Mouse (Mus musculus) layer of hippocampus, adult 2 months (tissue): ENCODE data around the gene 9530053A07Rik. TPM values are rescaled to one million over a fixed set of nuclear protein-coding genes. Genes with fewer than 3 reads are reported as not detected.

Source experiments
- DNase-seq, 2 experiments: peaks; one replicate each; pipeline ENCODE4 v3.0.0; 2022; ENCODE audit warnings: low spot score in 2 of 2
- H3K27ac ChIP-seq: fragments of 200-600 bp; 2 replicates; pipeline ENCODE4 v1.8.1; 2022
- H3K4me3 ChIP-seq: fragments of 200-600 bp; 2 replicates; pipeline ENCODE4 v1.8.1; 2022; ENCODE audit warnings: mild to moderate bottlenecking
- CTCF ChIP-seq: fragments of 200-600 bp; conservative IDR thresholded peaks from 2 replicates; pipeline ENCODE4 v1.8.1; 2022; ENCODE audit warnings: antibody characterized with exemption, mild to moderate bottlenecking, moderate library complexity
- total RNA-seq, 2 experiments: library from RNA; stranded (reverse); gene quantifications; 2 replicates each; pipeline ENCODE4 v1.2.3; 2021

Gene 9530053A07Rik
- total RNA-seq, 2 experiments from 2014 or later = 0.05 TPM; not detected in 1

DNA sequence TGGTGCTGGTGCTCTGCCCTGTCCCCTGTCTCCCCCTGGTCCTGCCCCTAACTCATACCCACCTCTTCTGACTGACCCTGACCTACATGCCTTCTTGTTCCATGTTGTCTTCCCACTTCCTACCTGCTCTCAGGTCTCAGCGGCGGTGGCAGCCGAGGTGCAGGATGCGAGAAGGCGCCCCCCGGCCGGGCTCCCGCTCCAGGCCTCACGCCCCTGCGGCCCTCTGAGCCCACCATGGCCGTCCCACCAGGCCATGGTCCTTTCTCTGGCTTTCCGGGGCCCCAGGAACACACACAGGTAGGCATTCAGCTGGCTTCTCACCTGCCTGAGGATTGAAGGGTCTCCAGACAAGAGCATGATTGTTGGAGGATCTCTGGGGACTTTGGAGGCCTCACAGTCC is 52.1 kb downstream of the 9530053A07Rik start:
- DNase-seq = no peak
- no peak overlapping the region for H3K4me3 ChIP-seq
- H3K27ac ChIP-seq = no peak overlapping the region
- no peak for TF ChIP-seq CTCF

DNA sequence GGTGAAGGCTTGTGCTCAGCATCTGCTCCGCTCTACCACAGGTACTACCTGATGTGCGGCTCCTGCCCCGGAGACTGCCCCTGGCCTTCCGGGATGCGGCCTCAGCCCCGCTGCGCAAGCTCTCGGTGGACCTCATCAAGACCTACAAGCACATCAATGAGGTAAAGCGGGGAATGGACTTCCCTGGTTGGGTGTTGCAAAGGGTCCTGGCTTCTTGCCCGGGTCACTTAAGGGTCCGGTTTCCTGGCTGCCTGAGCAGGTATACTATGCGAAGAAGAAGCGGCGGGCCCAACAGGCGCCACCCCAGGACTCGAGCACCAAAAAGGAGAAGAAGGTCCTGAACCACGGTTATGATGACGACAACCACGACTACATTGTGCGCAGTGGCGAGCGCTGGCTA is 53.1 kb downstream of the 9530053A07Rik start:
- Histone ChIP-seq H3K4me3 (no peak overlapping the region), H3K27ac (no peak overlapping the region)
- TF ChIP-seq CTCF = no peak
- DNase-seq = no peak

DNA sequence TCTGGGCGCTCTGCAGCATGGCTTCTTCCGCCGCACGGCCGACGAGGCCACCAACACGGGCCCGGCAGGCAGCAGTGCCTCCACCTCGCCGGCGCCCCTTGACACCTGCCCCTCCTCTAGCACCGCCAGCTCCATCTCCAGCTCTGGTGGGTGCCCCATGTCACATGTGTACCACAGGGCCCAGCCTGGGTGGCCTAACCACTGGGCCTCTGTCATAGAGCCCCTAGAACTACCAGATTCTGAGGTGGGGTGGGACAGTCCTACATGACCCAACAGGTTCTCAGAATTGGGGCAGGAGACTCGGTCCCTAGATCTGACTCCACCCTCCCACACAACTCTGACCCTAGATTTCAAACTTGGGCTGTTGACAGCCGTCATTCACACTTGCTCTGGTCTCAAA is 56.6 kb downstream of the 9530053A07Rik start:
- DNase-seq = no peak
- no peak overlapping the region for H3K27ac ChIP-seq
- no peak overlapping the region for H3K4me3 ChIP-seq
- TF ChIP-seq CTCF = no peak

DNA sequence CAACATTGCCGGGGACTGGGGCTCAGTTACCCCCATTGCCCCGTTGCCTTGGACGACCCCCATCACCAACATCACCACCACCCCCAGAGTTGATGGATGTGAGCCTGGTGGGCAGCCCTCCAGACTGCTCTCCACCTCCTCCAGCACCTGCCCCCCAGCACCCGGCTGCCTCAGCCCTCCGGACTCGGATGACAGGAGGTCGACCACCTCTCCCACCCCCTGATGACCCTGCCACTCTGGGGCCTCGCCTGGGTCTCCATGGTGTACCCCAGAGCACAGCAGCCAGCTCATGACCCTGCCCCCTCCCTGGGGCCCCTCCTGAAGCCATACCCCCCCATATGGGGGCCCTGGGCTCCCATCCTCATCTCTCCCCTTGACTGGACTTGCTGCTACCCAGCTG is 57.4 kb downstream of the 9530053A07Rik start:
- H3K4me3 ChIP-seq = no peak overlapping the region
- DNase-seq = no peak
- no peak for TF ChIP-seq CTCF
- no peak overlapping the region for H3K27ac ChIP-seq

DNA sequence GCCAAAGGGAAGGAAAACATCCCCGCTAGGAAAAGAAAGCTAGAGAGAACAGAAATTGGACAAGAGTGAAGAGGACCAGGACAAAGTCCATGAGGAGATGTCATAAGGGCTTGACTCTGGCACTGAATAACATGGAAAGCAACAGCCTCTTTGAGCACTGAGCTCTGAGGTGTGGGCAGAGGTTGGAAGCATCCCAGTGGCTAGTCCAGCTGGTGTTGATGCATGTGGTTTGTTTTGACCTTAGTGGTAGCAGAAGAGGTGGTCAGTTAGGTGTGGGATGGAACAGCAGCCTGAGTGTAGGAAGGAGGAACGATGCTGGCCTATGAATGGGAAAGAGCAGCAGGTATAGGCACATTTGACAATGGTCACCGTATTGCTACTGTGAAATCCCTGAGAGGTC is 62.2 kb downstream of the 9530053A07Rik start:
- no peak for DNase-seq
- H3K4me3 ChIP-seq = no peak overlapping the region
- no peak overlapping the region for H3K27ac ChIP-seq
- no peak for TF ChIP-seq CTCF

DNA sequence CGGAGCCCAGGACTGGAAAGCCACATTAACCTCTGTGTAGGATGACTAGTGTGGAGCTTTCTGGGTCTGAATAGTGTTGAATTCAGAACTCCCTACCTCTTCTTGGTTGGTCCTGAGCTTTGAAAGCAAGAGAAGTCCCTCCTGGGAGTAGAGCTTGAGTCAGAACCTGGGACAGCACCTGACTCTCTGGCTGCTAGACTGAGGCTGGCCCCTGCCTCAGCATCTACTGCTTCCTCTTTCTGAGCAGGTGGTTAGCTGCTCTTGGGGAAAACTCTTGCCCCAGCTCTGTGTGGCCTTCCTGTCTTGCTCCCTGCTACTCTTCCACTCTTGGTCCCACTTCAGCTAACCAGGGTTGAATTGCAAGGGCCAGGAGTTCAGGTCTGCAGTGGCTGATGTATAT is 62.6 kb downstream of the 9530053A07Rik start:
- Histone ChIP-seq H3K27ac (no peak overlapping the region), H3K4me3 (no peak overlapping the region)
- no peak for TF ChIP-seq CTCF
- DNase-seq = no peak

DNA sequence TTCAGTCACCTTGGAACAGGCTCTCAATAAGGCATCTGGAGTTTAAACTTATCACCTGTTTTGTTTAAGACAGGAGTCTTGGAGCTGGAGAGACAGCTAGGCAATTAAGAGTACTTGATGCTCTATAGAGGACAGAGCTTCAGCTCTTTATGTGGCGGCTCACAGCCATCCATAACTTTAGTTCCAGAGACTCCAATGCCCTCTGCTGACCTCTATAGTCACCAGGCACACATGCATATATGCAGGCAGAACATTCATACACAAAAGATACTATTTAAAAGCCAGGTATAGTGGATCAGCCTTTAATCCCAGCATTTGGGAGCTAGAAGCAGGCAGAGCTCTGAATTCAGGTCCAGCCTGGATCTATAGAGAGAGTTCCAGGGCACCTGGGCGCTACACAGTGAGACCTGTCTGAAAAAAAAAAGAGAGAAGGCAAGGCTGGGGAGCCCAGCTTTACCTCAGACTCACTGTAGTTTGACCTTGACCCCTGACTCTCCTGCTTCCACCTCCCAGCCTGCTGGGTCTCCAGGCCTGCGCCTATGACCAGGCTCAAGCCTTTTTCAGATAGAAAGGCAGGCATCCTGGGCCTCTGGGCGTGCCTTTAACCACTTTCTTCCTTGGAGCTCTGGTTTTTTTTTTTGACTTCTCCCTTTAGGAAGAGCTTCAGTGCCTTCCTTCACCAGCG is 66.3 kb downstream of the 9530053A07Rik start:
- TF ChIP-seq CTCF = no peak
- H3K27ac ChIP-seq = no peak overlapping the region
- DNase-seq = no peak
- H3K4me3 ChIP-seq = no peak overlapping the region

DNA sequence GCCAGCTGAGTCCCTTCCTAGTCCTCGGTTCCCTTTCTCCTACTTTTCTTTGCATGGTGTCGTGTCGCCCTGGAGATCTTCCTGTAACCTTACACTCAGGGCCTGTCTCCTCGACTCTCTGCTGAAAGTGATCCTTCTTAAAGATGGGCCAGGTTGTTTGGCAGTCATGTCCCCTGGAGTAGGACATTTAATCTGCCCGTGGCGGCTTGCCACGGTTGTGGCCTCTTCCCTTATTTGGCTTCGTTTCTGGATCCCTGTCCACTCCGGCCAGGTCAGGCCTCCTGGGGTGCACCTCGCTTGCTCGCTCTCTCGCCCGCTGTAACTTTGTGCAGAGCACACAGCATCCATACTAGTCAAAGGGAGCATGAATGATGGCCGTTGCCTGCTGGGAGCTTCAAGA is 67.3 kb downstream of the 9530053A07Rik start:
- DNase-seq = no peak
- no peak overlapping the region for H3K4me3 ChIP-seq
- H3K27ac ChIP-seq = no peak overlapping the region
- no peak for TF ChIP-seq CTCF

DNA sequence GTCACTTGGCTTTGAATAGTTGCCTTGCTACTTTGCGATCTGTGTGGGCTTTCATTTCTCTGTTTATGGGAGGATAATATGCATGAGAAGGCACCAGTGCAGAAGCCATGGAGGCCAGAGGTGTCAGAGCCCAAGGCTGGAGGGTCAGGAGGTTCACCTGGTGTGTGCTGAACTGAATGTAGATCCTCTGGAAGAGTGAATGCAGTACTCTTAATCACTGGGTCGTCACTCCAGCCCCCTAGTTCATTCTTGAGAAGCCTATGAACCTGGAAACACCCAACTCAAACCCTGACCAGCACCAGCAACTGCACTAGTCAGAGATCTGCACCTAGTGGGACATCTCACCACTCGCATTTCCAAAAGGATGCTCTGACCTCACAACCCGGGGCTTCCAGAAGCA is 69.8 kb downstream of the 9530053A07Rik start:
- Histone ChIP-seq H3K4me3 (no peak overlapping the region), H3K27ac (no peak overlapping the region)
- TF ChIP-seq CTCF = no peak
- DNase-seq = no peak

DNA sequence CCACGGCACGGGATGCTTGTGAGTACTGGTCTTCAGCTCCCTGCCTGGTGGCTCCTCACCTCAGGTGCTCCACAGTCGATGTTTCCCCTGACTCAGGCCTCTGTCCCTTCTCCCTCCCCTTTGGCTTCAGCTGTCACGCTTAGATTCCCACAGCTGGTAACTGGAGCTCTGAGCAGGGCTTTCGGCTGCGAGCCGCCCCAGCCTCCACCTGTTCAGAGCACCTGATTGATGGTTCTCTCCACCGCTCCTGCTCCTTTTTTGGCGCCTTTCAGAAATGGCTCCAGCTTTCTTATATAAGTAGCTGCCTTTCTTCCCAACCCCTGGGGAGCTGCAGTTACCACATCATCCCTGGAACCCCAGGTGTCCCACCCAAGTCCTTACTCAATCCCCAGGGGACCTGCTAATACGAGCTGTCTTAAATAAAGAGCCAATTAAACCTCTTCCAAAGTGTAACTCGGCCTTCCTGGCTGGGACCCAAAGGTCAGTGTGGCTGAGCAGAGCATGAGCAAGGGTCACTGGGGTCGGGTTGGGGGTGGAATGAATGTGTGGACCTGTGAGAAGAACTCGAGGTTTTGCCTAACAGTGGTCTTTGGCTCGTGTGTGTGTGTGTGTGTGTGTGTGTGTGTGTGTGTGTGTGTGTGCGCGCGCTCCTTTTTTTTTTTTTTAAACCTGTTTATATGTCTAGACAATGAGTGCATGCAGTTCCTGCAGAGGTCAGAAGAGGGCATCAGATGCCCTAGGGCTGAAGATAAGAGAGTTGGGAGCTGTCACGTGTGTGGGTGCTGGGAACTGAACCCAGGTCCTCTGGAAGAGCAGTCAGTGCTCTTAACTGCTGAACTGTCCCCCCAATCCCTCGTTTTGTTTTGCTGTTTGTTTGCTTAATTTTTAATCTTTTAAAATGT is 74.2 kb downstream of the 9530053A07Rik start:
- no peak overlapping the region for H3K27ac ChIP-seq
- TF ChIP-seq CTCF = no peak; the same call in 1 of the 2 replicates
- H3K4me3 ChIP-seq = no peak overlapping the region
- DNase-seq = no peak

DNA sequence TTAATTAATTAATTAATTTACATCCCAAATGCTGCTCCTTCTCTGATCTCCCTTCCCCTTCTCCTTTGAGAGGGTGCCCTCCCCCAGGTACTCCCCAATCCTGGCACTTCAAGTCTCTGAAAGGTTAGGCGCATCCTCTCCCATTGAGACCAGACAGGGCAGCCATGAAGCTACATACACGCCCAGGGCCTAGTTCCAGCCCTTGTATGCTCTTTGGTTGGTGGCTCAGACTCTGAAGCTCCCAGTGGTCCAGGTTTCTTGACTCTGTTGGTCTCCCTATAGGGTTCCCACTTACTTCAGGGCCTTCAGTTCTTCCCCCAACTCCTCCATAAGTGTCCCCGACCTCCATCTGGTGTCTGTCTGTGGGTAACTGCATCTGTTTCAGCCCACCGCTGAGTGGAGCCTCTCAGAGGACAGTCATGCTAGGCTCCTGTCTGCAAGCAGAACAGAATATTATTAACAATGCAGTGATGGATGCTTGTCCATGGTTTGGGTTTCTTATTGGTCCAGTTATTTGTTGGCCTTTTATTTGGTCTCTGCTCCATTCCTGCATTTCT is 76.9 kb downstream of the 9530053A07Rik start:
- TF ChIP-seq CTCF = peak; percentile 65
- DNase-seq = peak in 1 of 2 experiments; percentile 29
- Histone ChIP-seq H3K27ac (no peak overlapping the region), H3K4me3 (no peak overlapping the region)

DNA sequence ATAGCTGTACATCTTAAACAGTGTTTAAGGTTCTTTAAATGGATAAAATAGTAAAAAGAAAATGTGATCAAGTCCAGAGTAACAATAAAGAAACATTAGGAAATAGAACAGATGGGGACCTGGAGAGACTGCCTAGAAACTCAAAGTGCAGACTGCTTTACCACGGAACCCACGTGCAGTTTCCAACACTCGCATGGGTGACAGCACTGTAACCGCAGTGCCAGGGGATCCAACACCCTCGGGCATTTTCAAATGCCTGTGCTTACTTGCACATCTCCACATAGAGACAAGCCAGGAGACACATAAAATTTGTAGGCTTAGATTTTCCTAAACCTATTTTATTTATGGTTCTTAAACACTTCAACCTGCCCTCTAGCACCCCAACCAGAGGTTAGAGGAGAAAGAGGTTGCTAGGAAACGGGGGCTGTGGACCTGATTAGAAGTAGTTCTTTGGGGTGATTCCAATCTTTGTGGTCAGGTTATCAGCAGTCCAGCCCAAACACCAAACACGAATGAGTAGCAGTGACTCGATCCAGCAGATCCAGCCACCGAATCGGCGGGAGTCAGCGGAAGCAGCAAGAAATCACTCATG is 79.2 kb downstream of the 9530053A07Rik start:
- TF ChIP-seq CTCF = no peak
- DNase-seq = no peak
- Histone ChIP-seq H3K27ac (peak overlapping the region; percentile 79), H3K4me3 (peak overlapping the region; percentile 53)

DNA sequence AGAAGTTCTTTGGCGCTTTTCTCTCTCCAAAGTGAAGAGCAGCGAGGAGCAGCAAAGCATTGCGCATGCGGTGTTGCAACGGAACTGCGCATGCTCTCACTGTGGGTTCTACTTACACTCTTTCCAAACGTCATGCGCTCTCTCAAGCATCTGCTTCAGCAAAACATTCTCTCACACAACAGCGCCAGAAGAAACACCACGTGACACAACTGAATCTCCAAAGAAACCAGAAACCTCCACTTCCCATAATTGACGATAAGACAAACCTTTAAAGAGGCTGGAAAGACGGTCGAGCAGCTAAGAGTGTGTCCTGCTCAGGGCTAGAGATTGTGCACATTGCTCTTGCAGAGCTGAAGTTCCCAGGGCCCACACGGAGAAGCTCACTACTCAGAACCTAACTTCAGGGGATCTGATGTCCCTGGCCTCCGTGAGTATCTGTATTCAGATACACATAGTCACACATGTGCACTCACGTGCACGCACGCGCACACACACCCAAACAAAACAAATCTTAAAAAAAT is 79.8 kb downstream of the 9530053A07Rik start:
- TF ChIP-seq CTCF = 0 out of 2 replicates have a peak, but pooled peaks have one; percentile 2
- peak overlapping the region; percentile 79 for H3K27ac ChIP-seq
- DNase-seq = peak; percentile 57 to 85

More for the DNA sequence above, 79.8 kb downstream of the 9530053A07Rik start:
- H3K4me3 ChIP-seq = peak overlapping the region; percentile 53
